Mouse (Mus musculus): ENCODE data around the gene Ctcf. TPM values are rescaled to one million over a fixed set of nuclear protein-coding genes. Genes with fewer than 3 reads are reported as not detected.
A peak's percentile ranks its signal among the peaks of the same experiment; 100 is the strongest.
"Not testable (repeated sequence)": the region's sequence is repeated elsewhere in the genome, so short reads cannot be mapped to it uniquely, and the experiment has no call there.

Gene Ctcf
- 10 to 100 TPM; 70.4 to 82.6 TPM for total RNA-seq (2021)
- long read RNA-seq, experiment 1, transcript Ctcf-201 (12 exons, 3,782 nt), result major isoform, 5 of 24 reads
- long read RNA-seq, experiment 1, partial matches to known transcripts, result 4 of 24 reads
- long read RNA-seq, experiment 1, other reads (novel, unspliced or antisense), result 15 of 24 reads
- long read RNA-seq, experiment 2, transcript Ctcf-201 (12 exons, 3,782 nt), result major isoform, 16 of 43 reads
- long read RNA-seq, experiment 2, partial matches to known transcripts, result 10 of 43 reads
- long read RNA-seq, experiment 2, other reads (novel, unspliced or antisense), result 17 of 43 reads

GRCm38 (mm10) chr8:105636018-105636962 lies at the start of gene Ctcf:
Ctcf (plus strand) TSS chr8:105636568.
- peak within 1 kb of the TSS; percentile 75 for H3K4me3 ChIP-seq
- peak within 1 kb of the TSS; percentile 100 for H3K27ac ChIP-seq
- DNase-seq (ENCODE audit: low spot score in 2 of 2), result peak; percentile 87
- TF ChIP-seq CTCF (conservative IDR thresholded peaks at IDR 0.05), result peak; percentile 77

- TF ChIP-seq CTCF (conservative IDR thresholded peaks at IDR 0.05), result no peak
These were observed 43.9 kb upstream of the Ctcf start for GRCm38 (mm10) chr8:105592431-105592830.

GRCm38 (mm10) chr8:105593859-105594258 lies 42.5 kb upstream of the Ctcf start:
- no peak for DNase-seq (ENCODE audit: low spot score in 2 of 2)
- no peak overlapping the region for H3K27ac ChIP-seq
- TF ChIP-seq CTCF (conservative IDR thresholded peaks at IDR 0.05), result no peak
- no peak overlapping the region for H3K4me3 ChIP-seq

More at GRCm38 (mm10) chr8:105592431-105592830, 43.9 kb upstream of the Ctcf start:
- DNase-seq (ENCODE audit: low spot score in 2 of 2), result no peak
- Histone ChIP-seq H3K27ac (no peak overlapping the region), H3K4me3 (no peak overlapping the region)

- Histone ChIP-seq H3K27ac (no peak overlapping the region), H3K4me3 (no peak overlapping the region)
- TF ChIP-seq CTCF (conservative IDR thresholded peaks at IDR 0.05), result no peak
- DNase-seq (ENCODE audit: low spot score in 2 of 2), result no peak
These were observed 41.7 kb upstream of the Ctcf start for GRCm38 (mm10) chr8:105594451-105595242.

GRCm38 (mm10) chr8:105596362-105597034 lies 39.9 kb upstream of the Ctcf start:
- peak overlapping the region; percentile 33; the same call in 1 of the 2 replicates for H3K4me3 ChIP-seq
- peak; percentile 76 for TF ChIP-seq CTCF (conservative IDR thresholded peaks at IDR 0.05)
- DNase-seq (ENCODE audit: low spot score in 2 of 2), result peak in 1 of 2 experiments; percentile 52
- H3K27ac ChIP-seq, result 0 out of 2 replicates have a peak overlapping the region, but pooled peaks have one; percentile 5

- no peak for TF ChIP-seq CTCF (conservative IDR thresholded peaks at IDR 0.05)
- no peak for DNase-seq (ENCODE audit: low spot score in 2 of 2)
- H3K4me3 ChIP-seq, result no peak overlapping the region
- no peak overlapping the region for H3K27ac ChIP-seq
These were observed 37.6 kb upstream of the Ctcf start for GRCm38 (mm10) chr8:105598777-105599176.

- DNase-seq (ENCODE audit: low spot score in 2 of 2), result no peak
- Histone ChIP-seq H3K4me3 (no peak overlapping the region), H3K27ac (no peak overlapping the region)
- no peak for TF ChIP-seq CTCF (conservative IDR thresholded peaks at IDR 0.05)
These were observed 35.1 kb upstream of the Ctcf start for GRCm38 (mm10) chr8:105601301-105601700.

- H3K27ac ChIP-seq; DNase-seq (ENCODE audit: low spot score in 2 of 2); H3K4me3 ChIP-seq: not testable (repeated sequence)
These were observed 33.8 kb upstream of the Ctcf start for GRCm38 (mm10) chr8:105602540-105602939.

GRCm38 (mm10) chr8:105604804-105605381 lies 31.5 kb upstream of the Ctcf start, which contains the start of gene Ripor1:
Ripor1 (plus strand) TSS chr8:105605255.
- TF ChIP-seq CTCF (conservative IDR thresholded peaks at IDR 0.05), result peak; percentile 76
- Histone ChIP-seq H3K4me3 (peak within 1 kb of the TSS; percentile 93), H3K27ac (peak within 1 kb of the TSS; percentile 96)
- DNase-seq (ENCODE audit: low spot score in 2 of 2), result peak in 1 of 2 experiments; percentile 77

GRCm38 (mm10) chr8:105605491-105606188 lies 30.7 kb upstream of the Ctcf start:
- Histone ChIP-seq H3K27ac (peak overlapping the region; percentile 96), H3K4me3 (peak overlapping the region; percentile 93)
- no peak for DNase-seq (ENCODE audit: low spot score in 2 of 2)
- TF ChIP-seq CTCF (conservative IDR thresholded peaks at IDR 0.05), result no peak

All from layer of hippocampus, adult 2 months (tissue).